Mouse (Mus musculus) liver, embryonic 16.5 days (tissue): ENCODE measurements around the gene Enpp7. TPM values are rescaled to one million over a fixed set of nuclear protein-coding genes. Genes with fewer than 3 reads are reported as not detected.

Experiments used
- ATAC-seq: fragments of 200-750 bp; cut with Nextera tagmentation; 2 replicates; pipeline ENCODE4 v1.8.0; 2017; ENCODE audit warnings: low read depth, mild to moderate bottlenecking, moderate number of reproducible peaks, moderate library complexity
- H3K27ac ChIP-seq: fragments of 300-500 bp; sonication (generic); 2 replicates; pipeline ENCODE4 v1.5.1; 2014; ENCODE audit warnings: mild to moderate bottlenecking, low read length
- H3K27me3 ChIP-seq: fragments of 300-500 bp; sonication (generic); 2 replicates; pipeline ENCODE4 v1.6.1; 2014; ENCODE audit warnings: low read depth, low read length, mixed read lengths; ENCODE audit not compliant: control insufficient read depth, insufficient read depth
- H3K36me3 ChIP-seq: fragments of 300-500 bp; sonication (generic); 2 replicates; pipeline ENCODE4 v1.6.1; 2014; ENCODE audit warnings: mild to moderate bottlenecking; ENCODE audit not compliant: control insufficient read depth, insufficient read depth
- H3K4me1 ChIP-seq: fragments of 300-500 bp; sonication (generic); 2 replicates; pipeline ENCODE4 v1.6.1; 2014; ENCODE audit warnings: low read depth, low read length, mixed read lengths; ENCODE audit not compliant: control insufficient read depth
- H3K4me2 ChIP-seq: fragments of 300-500 bp; sonication (generic); 2 replicates; pipeline ENCODE4 v1.6.1; 2014; ENCODE audit warnings: low read depth, low read length, mixed read lengths
- H3K4me3 ChIP-seq: fragments of 300-500 bp; sonication (generic); 2 replicates; pipeline ENCODE4 v1.5.1; 2014; ENCODE audit warnings: low read depth, mild to moderate bottlenecking, low read length
- H3K9ac ChIP-seq: fragments of 300-500 bp; sonication (generic); 2 replicates; pipeline ENCODE4 v1.6.1; 2014; ENCODE audit warnings: low read depth, low read length
- H3K9me3 ChIP-seq: fragments of 300-500 bp; sonication (generic); replicated peaks from 2 replicates; pipeline ENCODE4 v1.6.1; 2016; ENCODE audit warnings: low read length; ENCODE audit not compliant: control insufficient read depth
- WGBS: fragments of 180-500 bp; shearing (Covaris S2); extraction: QIAGEN DNeasy Blood & Tissue Kit; methylation state at CpG from one replicate; pipeline ENCODE4 v1.1.7; 2014; ENCODE audit not compliant: insufficient replicate concordance; 5-methylcytosine and 5-hydroxymethylcytosine counted together
- polyA plus RNA-seq: library from polyadenylated mRNA; unstranded; fragments of >200 nt; fragmentation: Nextera tagmentation; extraction: Ambion mirVana; gene quantifications from 2 replicates; pipeline ENCODE4 v1.2.1, GENCODE M21; 2015

Gene Enpp7
- polyA plus RNA-seq, 1 experiment from 2014 or later, result not detected

DNA sequence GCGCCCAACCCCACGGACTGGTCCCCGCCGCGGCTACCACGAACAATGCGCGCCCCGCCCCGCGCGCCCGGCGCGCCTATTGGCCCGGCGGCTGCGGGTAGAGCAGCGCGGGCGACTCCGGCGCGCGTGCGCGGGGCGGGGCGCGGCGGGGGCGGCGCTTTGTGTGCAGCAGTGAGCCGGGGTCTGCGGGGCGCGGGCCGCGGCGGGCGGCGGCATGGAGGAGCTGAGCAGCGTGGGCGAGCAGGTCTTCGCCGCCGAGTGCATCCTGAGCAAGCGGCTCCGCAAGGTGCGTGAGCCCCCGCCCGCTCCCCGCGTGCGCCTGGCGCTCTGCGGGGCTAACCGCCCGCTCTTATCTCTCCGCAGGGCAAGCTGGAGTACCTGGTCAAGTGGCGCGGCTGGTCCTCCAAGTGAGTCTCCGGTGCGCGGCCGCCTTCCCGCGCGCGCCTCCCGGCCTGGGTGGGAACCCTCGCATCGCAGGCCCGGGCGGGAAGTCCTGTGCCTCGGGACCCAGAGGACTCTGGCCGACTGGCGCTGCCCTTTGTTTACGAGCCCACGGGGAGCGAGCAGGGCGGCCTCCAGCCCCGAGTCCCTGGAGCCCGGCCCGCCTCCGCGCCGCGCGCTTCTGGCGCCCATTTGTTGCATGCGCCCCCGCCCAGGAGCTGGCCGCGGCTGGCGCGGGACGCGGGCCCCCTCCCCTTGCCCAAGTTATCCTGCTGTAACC, 35.1 kb downstream of the Enpp7 start, which contains the start of gene Cbx2:
Gene Cbx2, plus strand, starts transcription at position 68 of the 721 bp plus-strand sequence.
- peak within 1 kb of the TSS; percentile 69 for H3K4me3 ChIP-seq
- peaks cover 6% of the 10 kb centered on the region for H3K4me1 ChIP-seq
- H3K36me3 ChIP-seq, result no peaks in the 10 kb centered on the region; the same call in 1 of the 2 replicates
- under 1% methylated on average over 96 of the region's 99 CpGs for WGBS
- no peaks in the 10 kb centered on the region for H3K9me3 ChIP-seq
- H3K4me2 ChIP-seq, result peak within 1 kb of the TSS; percentile 71
- H3K9ac ChIP-seq, result peak within 1 kb of the TSS; percentile 55
- peak; percentile 86 for ATAC-seq
- H3K27ac ChIP-seq, result 0 out of 2 replicates have a peak within 1 kb of the TSS, but pooled peaks have one; percentile 39
- H3K27me3 ChIP-seq, result peaks cover 42% of the 10 kb centered on the region

- H3K4me2 ChIP-seq, result peak overlapping the region; percentile 71
- peaks cover 6% of the 10 kb centered on the region for H3K4me1 ChIP-seq
- no peak for ATAC-seq
- no peak overlapping the region for H3K27ac ChIP-seq
- H3K9ac ChIP-seq, result peak overlapping the region; percentile 55; the same call in 1 of the 2 replicates
- peaks cover 40% of the 10 kb centered on the region for H3K27me3 ChIP-seq
- no peaks in the 10 kb centered on the region for H3K9me3 ChIP-seq
- peak overlapping the region; percentile 69 for H3K4me3 ChIP-seq
- 2% methylated on average over 14 of the region's 15 CpGs for WGBS
- H3K36me3 ChIP-seq, result no peaks in the 10 kb centered on the region; the same call in 1 of the 2 replicates
These were observed 35.6 kb downstream of the Enpp7 start for GRCm38 (mm10) chr11:119023616-119023980.

DNA sequence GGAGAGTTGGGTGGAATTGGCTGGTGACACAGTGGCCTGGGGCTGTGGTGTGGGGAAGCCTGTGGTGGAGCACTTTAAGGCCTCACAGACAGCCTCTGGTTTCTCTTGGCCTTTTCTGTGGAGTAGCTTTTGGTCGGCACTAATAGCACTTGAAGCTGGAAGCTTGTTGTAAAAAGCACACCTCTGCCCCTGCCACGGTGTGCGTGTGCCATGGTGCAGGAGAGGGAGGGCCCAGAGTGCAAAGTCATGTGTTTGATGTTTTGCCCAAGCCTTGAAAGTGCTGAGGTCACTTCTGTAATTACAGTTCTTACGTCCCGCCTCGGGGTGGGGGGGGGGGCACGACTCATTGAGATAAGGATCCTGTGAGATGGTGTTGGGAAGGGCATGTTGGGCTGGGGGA, 36.3 kb downstream of the Enpp7 start:
- H3K27me3 ChIP-seq, result peaks cover 39% of the 10 kb centered on the region
- H3K9me3 ChIP-seq, result no peaks in the 10 kb centered on the region
- ATAC-seq, result no peak
- no peak overlapping the region for H3K27ac ChIP-seq
- H3K4me2 ChIP-seq, result peak overlapping the region; percentile 71; the same call in 1 of the 2 replicates
- H3K4me3 ChIP-seq, result peak overlapping the region; percentile 69
- H3K9ac ChIP-seq, result no peak overlapping the region
- 16% methylated on average over 7 of the region's 7 CpGs for WGBS
- H3K36me3 ChIP-seq, result no peaks in the 10 kb centered on the region; the same call in 1 of the 2 replicates
- H3K4me1 ChIP-seq, result peaks cover 6% of the 10 kb centered on the region

DNA sequence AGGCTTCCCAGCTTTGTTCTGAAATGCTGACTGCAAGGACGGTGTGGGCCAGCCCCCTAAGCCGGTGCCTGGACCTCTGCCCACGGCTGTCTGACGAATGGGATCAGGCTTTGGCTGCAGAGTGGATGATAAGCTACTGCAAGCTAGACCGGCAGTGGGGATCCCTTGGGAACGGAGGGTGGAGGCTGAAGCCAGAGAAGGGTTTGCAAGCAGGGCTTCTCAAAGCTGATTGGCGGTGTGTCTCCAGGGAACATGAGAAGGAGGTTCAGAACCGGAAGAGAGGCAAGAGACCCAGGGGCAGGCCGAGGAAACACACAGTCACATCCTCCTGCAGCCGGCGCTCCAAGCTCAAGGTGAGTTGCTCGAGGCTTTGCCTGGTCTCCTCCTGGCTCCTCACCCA, 38.2 kb downstream of the Enpp7 start:
- Histone ChIP-seq H3K4me3 (no peak overlapping the region), H3K27ac (no peak overlapping the region), H3K4me2 (no peak overlapping the region), H3K27me3 (peaks cover 21% of the 10 kb centered on the region), H3K36me3 (no peaks in the 10 kb centered on the region; the same call in 1 of the 2 replicates), H3K4me1 (peaks cover 6% of the 10 kb centered on the region), H3K9me3 (no peaks in the 10 kb centered on the region), H3K9ac (no peak overlapping the region)
- ATAC-seq, result no peak
- 67% methylated on average over 12 of the region's 12 CpGs for WGBS

DNA sequence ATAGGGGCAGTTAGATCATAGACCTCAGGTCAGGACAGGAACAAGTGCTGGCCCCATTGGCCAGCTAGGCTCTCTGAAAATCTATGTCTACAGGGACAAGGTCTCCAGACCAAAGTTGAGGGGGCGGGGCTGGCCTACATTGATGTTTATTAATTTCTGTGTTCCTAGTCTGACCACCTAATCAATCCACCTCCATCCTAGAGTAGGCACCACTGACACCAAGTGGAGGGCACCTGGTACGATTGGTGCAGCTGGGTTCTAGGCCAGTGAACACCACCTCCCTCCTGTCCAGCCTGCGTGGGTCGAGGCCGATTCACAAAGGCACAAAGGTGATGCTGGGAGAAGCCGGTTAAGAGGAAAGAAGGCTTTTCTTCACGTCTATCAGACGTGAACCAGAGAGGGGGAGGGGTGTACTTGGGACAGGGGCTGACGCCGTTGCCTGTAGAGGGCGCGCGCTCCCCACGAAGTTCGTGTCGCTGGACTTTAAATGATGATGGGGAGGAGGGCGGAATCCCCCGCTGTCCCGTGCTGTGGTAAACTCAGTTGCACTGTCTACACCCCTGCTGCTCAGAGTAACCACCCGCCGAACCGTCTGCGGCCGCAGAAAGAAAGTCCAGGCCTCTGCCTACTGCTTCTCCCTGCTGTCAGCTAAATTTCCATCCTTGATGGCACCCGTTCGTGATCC, 46.0 kb downstream of the Enpp7 start:
- no peak overlapping the region for H3K4me3 ChIP-seq
- H3K36me3 ChIP-seq, result no peaks in the 10 kb centered on the region
- peaks cover 2% of the 10 kb centered on the region; the same call in 1 of the 2 replicates for H3K4me1 ChIP-seq
- no peaks in the 10 kb centered on the region for H3K9me3 ChIP-seq
- WGBS, result 3% methylated on average over 26 of the region's 26 CpGs
- H3K27ac ChIP-seq, result no peak overlapping the region
- H3K9ac ChIP-seq, result no peak overlapping the region
- no peak overlapping the region for H3K4me2 ChIP-seq
- 0 out of 2 replicates have a peak, but pooled peaks have one; percentile 16 for ATAC-seq
- peaks cover 59% of the 10 kb centered on the region for H3K27me3 ChIP-seq

DNA sequence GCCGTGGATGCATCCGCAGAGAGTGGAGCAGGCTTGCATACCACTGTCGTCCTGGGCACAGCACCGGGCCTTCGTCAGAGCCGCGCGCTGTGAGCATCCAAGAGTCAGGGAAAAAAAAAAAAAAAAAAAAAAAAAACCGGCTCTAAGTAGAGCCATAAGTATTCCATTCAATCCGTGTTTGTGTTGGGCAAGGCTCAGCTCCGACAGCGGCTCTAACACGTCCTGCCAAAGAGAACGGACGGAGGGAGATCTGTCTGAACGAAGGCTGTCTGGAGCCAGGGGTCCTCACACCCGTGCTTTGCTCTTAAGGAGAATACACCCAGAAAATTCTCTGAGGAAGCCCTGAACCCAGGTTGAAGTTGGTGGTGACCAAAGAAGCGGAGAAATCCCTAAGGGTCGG, 46.6 kb downstream of the Enpp7 start:
- H3K27ac ChIP-seq, result no peak overlapping the region
- peaks cover 65% of the 10 kb centered on the region for H3K27me3 ChIP-seq
- 4% methylated on average over 19 of the region's 19 CpGs for WGBS
- no peaks in the 10 kb centered on the region for H3K36me3 ChIP-seq
- no peak overlapping the region for H3K4me2 ChIP-seq
- H3K4me1 ChIP-seq, result peaks cover 7% of the 10 kb centered on the region
- H3K9me3 ChIP-seq, result no peaks in the 10 kb centered on the region
- ATAC-seq, result no peak
- no peak overlapping the region for H3K4me3 ChIP-seq
- H3K9ac ChIP-seq, result no peak overlapping the region

GRCm38 (mm10) chr11:119035094-119035685, 47.2 kb downstream of the Enpp7 start:
- no peak overlapping the region for H3K4me3 ChIP-seq
- WGBS, result 2% methylated on average over 21 of the region's 21 CpGs
- peaks cover 12% of the 10 kb centered on the region for H3K4me1 ChIP-seq
- no peak for ATAC-seq
- H3K9me3 ChIP-seq, result no peaks in the 10 kb centered on the region
- no peaks in the 10 kb centered on the region for H3K36me3 ChIP-seq
- no peak overlapping the region for H3K27ac ChIP-seq
- peaks cover 68% of the 10 kb centered on the region for H3K27me3 ChIP-seq
- no peak overlapping the region for H3K4me2 ChIP-seq
- no peak overlapping the region for H3K9ac ChIP-seq

- 5% methylated on average over 21 of the region's 21 CpGs for whole genome bisulfite sequencing
- Histone ChIP-seq H3K9ac (no peak overlapping the region), H3K9me3 (no peaks in the 10 kb centered on the region), H3K36me3 (no peaks in the 10 kb centered on the region), H3K27ac (no peak overlapping the region), H3K4me3 (no peak overlapping the region), H3K27me3 (peaks cover 73% of the 10 kb centered on the region), H3K4me2 (no peak overlapping the region), H3K4me1 (peaks cover 12% of the 10 kb centered on the region)
- ATAC-seq, result no peak
These were observed 47.7 kb downstream of the Enpp7 start for GRCm38 (mm10) chr11:119035686-119036165.
